ENCODE assay signal across 21 mouse cellular contexts in the genomic region with DNA sequence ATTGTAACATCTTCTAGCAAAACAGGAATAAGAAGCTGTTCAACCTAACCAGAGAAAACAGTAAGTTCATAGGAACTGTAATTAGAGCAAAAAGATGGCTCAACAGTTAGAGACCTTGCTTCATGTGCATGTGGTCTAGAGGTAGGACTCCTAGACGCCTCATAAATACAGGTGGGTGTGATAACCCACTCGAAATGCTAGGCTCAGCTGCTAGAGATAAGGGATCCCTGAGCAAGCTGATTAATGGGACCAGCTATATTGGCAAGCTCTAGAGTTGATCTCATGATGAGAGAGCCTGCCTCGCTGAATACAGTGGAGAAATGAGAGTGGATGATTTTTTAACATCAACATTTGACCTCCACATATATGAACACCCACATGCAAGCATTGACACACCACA.
"Had no signal": no experiment of that assay in that cellular context is flagged by ENCODE, and none has a peak within 500 bp of the region (broad histone marks: within the 10 kb centered on the region; RNA-seq: fewer than 3 reads in every experiment).

No protein-coding gene starts in this region.

- H3K9ac ChIP-seq: kidney, embryonic 15.5 days; limb, embryonic 12.5 days; limb, embryonic 15.5 days; midbrain, embryonic 13.5 days; neural tube, embryonic 13.5 days had no signal

- H3K9me3 ChIP-seq: kidney, embryonic 15.5 days; limb, embryonic 12.5 days; limb, embryonic 15.5 days; midbrain, embryonic 10.5 days; midbrain, embryonic 13.5 days; neural tube, embryonic 13.5 days had no signal

- H3K4me1 ChIP-seq: kidney, embryonic 15.5 days; limb, embryonic 15.5 days; midbrain, embryonic 10.5 days; midbrain, embryonic 13.5 days; neural tube, embryonic 13.5 days had no signal

- H3K27ac ChIP-seq: hindbrain, postnatal 0 days; kidney, embryonic 15.5 days; limb, embryonic 12.5 days; limb, embryonic 15.5 days; midbrain, embryonic 10.5 days; midbrain, embryonic 13.5 days; neural tube, embryonic 13.5 days had no signal

- H3K4me2 ChIP-seq: kidney, embryonic 15.5 days; limb, embryonic 12.5 days; limb, embryonic 15.5 days; midbrain, embryonic 13.5 days; neural tube, embryonic 13.5 days had no signal

- ATAC-seq: hindbrain, postnatal 0 days; inflammation-experienced regulatory T-cells, adult 6 months; intestine, embryonic 16.5 days; midbrain, embryonic 13.5 days; midbrain, embryonic 16.5 days had no signal

- DNase-seq: kidney, adult 2 months; kidney, postnatal 10 days; kidney, postnatal 4 days; left cerebral cortex, postnatal 4 days; lung, adult 2 months; lung, postnatal 14 days; lung, postnatal 4 days; retina, postnatal 1 day; thymus, adult 18-20 months; thymus, postnatal 36 days had no signal

- H3K27me3 ChIP-seq: kidney, embryonic 15.5 days; limb, embryonic 12.5 days; limb, embryonic 15.5 days; midbrain, embryonic 13.5 days; neural tube, embryonic 13.5 days had no signal

- H3K4me3 ChIP-seq: kidney, embryonic 15.5 days; limb, embryonic 12.5 days; limb, embryonic 15.5 days; midbrain, embryonic 10.5 days; midbrain, embryonic 13.5 days; myocyte; neural tube, embryonic 13.5 days had no signal
